Mouse (Mus musculus): Measurements from ENCODE around the gene Rrp12. TPM values are rescaled to one million over a fixed set of nuclear protein-coding genes. Genes with fewer than 3 reads are reported as not detected.

Gene Rrp12
- total and polyA plus RNA-seq, 3 experiments = 6.6 to 17.4 (median 13.7) TPM

DNA sequence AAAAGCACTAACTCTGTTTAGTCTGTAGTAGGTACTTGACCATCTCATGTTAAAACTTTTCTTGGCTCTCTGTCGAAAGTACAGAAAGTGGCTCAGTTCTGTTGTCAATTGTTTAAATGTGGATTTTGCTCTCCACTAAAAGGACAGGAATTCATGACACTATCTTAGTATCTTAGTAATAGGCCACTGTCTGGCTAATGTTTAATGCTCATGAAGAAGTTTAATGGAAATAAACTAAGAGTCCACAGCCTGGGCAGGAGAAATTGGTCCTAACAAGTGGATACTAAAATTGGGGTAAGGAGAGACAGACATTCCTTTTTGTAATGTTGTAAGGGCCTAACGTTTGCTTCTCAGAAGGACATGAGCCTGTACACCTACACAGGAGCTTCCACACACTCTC, 14.4 kb upstream of the Rrp12 start:
- 82% methylated on average over 2 of the region's 2 CpGs for WGBS
- no peak for DNase-seq
- TF ChIP-seq EP300 (IDR thresholded peaks at IDR 0.05; ENCODE audit: insufficient read depth, low read depth, low read length) = no peak
- TF ChIP-seq POLR2A (IDR thresholded peaks at IDR 0.05; ENCODE audit: insufficient read depth, low read depth, low read length) = no peak
- no peak for TF ChIP-seq CTCF (IDR thresholded peaks at IDR 0.05)
- H3K4me1 ChIP-seq (ENCODE audit: control insufficient read depth, insufficient read depth, low read length) = peaks cover 10% of the 10 kb centered on the region
- 0 out of 2 replicates have a peak, but pooled peaks cover 3% of the 10 kb centered on the region for H3K79me2 ChIP-seq (replicated peaks; ENCODE audit: control insufficient read depth, insufficient read depth, low read length)
- H3K27ac ChIP-seq = no peak overlapping the region
- no peak overlapping the region for H3K9ac ChIP-seq (ENCODE audit: low read depth, low read length)
- H3K4me3 ChIP-seq = no peak overlapping the region
- H3K36me3 ChIP-seq (ENCODE audit: control insufficient read depth, insufficient read depth, low read length) = peaks cover 17% of the 10 kb centered on the region
- H3K27me3 ChIP-seq (ENCODE audit: control insufficient read depth, insufficient read depth, low read length) = no peaks in the 10 kb centered on the region
- intact Hi-C loops (cut with DNase I) = loop anchor here (5.0 kb wide), 3 partner anchors 63 to 182 kb away; partner anchors contain the start of genes Frat2 and Pi4k2a

DNA sequence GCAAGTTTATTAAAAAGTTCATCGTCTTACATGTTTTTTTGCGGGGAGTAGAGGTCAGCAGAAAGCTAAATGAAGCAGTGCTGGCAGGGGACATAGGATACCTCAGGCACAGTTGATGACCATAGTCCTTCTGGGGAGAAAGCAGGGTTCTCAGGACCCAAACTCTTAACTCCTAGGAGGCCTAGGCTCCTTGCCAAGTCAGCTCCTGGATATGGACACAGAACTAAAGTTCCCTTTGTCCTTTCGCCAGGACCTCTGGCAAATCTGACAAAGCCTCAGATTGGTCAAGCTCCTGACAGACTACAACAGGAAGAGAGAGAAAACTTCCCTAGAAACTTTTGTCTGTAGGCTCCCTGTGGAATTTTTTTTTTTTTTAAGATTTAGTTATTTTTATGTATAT, 12.8 kb upstream of the Rrp12 start:
- peaks cover 5% of the 10 kb centered on the region for H3K4me1 ChIP-seq (ENCODE audit: control insufficient read depth, insufficient read depth, low read length)
- H3K27me3 ChIP-seq (ENCODE audit: control insufficient read depth, insufficient read depth, low read length) = no peaks in the 10 kb centered on the region
- intact Hi-C loops (cut with DNase I) = no loop called here
- H3K79me2 ChIP-seq (replicated peaks; ENCODE audit: control insufficient read depth, insufficient read depth, low read length) = 0 out of 2 replicates have a peak, but pooled peaks cover 1% of the 10 kb centered on the region
- peaks cover 7% of the 10 kb centered on the region for H3K36me3 ChIP-seq (ENCODE audit: control insufficient read depth, insufficient read depth, low read length)
- 70% methylated on average over 3 of the region's 3 CpGs for WGBS
- H3K4me3 ChIP-seq = no peak overlapping the region
- H3K9ac ChIP-seq (ENCODE audit: low read depth, low read length) = no peak overlapping the region
- no peak for DNase-seq
- H3K27ac ChIP-seq = no peak overlapping the region
- no peak for TF ChIP-seq EP300 (IDR thresholded peaks at IDR 0.05; ENCODE audit: insufficient read depth, low read depth, low read length)
- no peak for TF ChIP-seq POLR2A (IDR thresholded peaks at IDR 0.05; ENCODE audit: insufficient read depth, low read depth, low read length)

DNA sequence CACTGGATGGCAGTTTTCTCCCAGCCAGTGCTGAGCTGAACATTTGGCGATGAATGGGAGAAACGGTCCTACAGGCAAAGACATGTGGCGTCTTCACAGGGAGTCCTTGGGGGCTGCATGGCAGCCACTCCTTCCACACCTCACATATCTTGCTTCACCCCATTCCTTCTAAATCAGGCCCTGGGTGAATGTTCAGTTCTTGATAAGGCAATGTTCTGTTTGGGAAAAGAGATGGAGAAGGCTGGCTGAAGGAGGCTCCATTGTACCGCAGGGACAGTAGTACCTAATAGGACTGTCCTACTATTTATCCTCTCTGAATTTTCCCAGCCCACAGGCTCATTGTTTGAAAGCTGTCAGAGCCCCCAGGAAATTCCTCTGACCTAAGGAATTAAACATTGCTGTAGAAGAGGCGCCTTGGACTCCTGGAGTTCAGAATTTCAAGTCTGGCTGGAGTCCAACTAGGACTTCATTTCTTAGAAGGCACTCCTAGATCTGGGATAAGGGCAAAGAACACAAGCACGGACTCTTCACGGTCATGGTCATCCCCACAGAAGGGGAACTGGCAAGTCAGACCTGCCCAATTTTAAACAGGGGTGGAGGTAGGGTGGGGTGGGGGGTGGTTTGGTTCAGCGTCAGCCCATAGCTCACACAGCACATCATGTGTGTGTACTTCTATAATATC, 11.2 kb upstream of the Rrp12 start:
- WGBS = 40% methylated on average over 8 of the region's 8 CpGs
- no peaks in the 10 kb centered on the region for H3K36me3 ChIP-seq (ENCODE audit: control insufficient read depth, insufficient read depth, low read length)
- no peaks in the 10 kb centered on the region for H3K27me3 ChIP-seq (ENCODE audit: control insufficient read depth, insufficient read depth, low read length)
- no peak for DNase-seq
- no peaks in the 10 kb centered on the region for H3K79me2 ChIP-seq (replicated peaks; ENCODE audit: control insufficient read depth, insufficient read depth, low read length)
- no peak overlapping the region for H3K27ac ChIP-seq
- no peak overlapping the region for H3K4me3 ChIP-seq
- no peaks in the 10 kb centered on the region for H3K4me1 ChIP-seq (ENCODE audit: control insufficient read depth, insufficient read depth, low read length)
- TF ChIP-seq EP300 (IDR thresholded peaks at IDR 0.05; ENCODE audit: insufficient read depth, low read depth, low read length) (no peak), CTCF (IDR thresholded peaks at IDR 0.05) (no peak), POLR2A (IDR thresholded peaks at IDR 0.05; ENCODE audit: insufficient read depth, low read depth, low read length) (no peak)
- no peak overlapping the region for H3K9ac ChIP-seq (ENCODE audit: low read depth, low read length)
- intact Hi-C loops (cut with DNase I) = no loop called here

DNA sequence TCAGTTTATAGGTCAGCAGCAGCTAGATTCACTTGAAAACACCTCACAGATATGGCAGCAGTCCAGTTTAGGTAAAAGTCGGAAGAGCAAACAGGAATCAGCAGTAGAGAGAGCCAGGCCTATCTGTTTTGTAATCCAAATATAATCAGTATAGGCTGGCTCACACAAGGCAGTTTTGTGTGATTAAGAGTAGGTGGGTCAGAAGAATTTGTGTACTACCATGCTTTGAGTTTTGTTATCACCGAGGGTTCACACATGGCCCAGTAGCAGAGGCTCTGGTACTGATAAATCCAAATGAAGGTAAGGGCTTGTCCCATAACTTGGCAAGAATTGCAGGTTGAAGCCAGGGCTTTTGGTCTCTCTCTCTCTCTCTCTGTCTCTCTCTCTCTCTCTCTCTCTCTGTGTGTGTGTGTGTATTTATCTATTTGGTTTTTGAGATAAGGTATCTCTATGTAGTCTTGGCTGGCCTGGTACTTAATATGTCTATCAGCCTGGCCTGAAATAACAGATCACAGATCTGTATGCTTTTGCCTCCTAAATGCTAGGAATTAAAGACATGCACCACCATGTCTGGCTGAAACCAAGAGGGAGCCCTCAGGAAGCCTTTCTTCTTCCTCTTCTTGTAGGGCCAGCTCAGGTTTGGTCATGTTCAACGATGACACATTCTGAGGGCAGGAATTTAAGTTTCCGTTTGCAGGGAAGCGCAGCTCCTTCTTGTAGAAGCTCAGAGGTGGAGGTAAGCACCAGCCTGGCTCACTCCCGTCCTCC, 10.5 kb upstream of the Rrp12 start:
- Histone ChIP-seq H3K79me2 (replicated peaks; ENCODE audit: control insufficient read depth, insufficient read depth, low read length) (no peaks in the 10 kb centered on the region), H3K27me3 (ENCODE audit: control insufficient read depth, insufficient read depth, low read length) (no peaks in the 10 kb centered on the region), H3K27ac (no peak overlapping the region), H3K4me3 (no peak overlapping the region), H3K36me3 (ENCODE audit: control insufficient read depth, insufficient read depth, low read length) (no peaks in the 10 kb centered on the region), H3K4me1 (ENCODE audit: control insufficient read depth, insufficient read depth, low read length) (no peaks in the 10 kb centered on the region), H3K9ac (ENCODE audit: low read depth, low read length) (no peak overlapping the region)
- no peak for DNase-seq
- WGBS = 41% methylated on average over 6 of the region's 6 CpGs
- intact Hi-C loops (cut with DNase I) = no loop called here
- TF ChIP-seq CTCF (IDR thresholded peaks at IDR 0.05) = no peak
- no peak for TF ChIP-seq POLR2A (IDR thresholded peaks at IDR 0.05; ENCODE audit: insufficient read depth, low read depth, low read length)
- TF ChIP-seq EP300 (IDR thresholded peaks at IDR 0.05; ENCODE audit: insufficient read depth, low read depth, low read length) = no peak

DNA sequence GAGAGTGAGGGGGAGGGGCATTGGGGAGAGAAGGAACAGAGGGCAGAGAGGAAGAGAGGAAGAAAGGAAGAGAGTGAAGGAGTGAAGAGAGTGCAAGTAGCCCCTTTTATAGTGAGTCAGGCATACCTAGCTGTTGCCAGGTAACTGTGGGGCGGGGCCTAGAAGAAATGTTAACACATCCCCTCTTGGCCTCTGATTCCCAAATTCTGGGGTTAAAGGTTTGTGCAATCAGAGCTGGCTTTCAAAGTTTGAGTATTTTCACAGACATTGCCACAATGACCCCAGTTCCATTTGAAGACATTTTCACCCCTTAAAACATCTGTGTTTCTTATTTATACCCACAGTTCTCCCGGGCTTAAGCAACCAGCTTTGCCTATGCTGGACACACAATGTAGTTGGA, 9.3 kb upstream of the Rrp12 start:
- Histone ChIP-seq H3K4me3 (no peak overlapping the region), H3K36me3 (ENCODE audit: control insufficient read depth, insufficient read depth, low read length) (no peaks in the 10 kb centered on the region), H3K27ac (no peak overlapping the region), H3K4me1 (ENCODE audit: control insufficient read depth, insufficient read depth, low read length) (no peaks in the 10 kb centered on the region), H3K9ac (ENCODE audit: low read depth, low read length) (no peak overlapping the region), H3K79me2 (replicated peaks; ENCODE audit: control insufficient read depth, insufficient read depth, low read length) (no peaks in the 10 kb centered on the region), H3K27me3 (ENCODE audit: control insufficient read depth, insufficient read depth, low read length) (no peaks in the 10 kb centered on the region)
- no peak for DNase-seq
- 91% methylated on average over 2 of the region's 2 CpGs for WGBS
- no peak for TF ChIP-seq CTCF (IDR thresholded peaks at IDR 0.05)
- TF ChIP-seq EP300 (IDR thresholded peaks at IDR 0.05; ENCODE audit: insufficient read depth, low read depth, low read length) = no peak
- no peak for TF ChIP-seq POLR2A (IDR thresholded peaks at IDR 0.05; ENCODE audit: insufficient read depth, low read depth, low read length)
- intact Hi-C loops (cut with DNase I) = no loop called here
